Mouse (Mus musculus): Measurements from ENCODE around the gene Lcn11. TPM values are rescaled to one million over a fixed set of nuclear protein-coding genes. Genes with fewer than 3 reads are reported as not detected.

Lcn11 gene
- total and polyA plus RNA-seq, 3 experiments = not detected

Other genes with a start within 250 kb of the Lcn11 start
- 19.9 and 21.0 TPM in 2 replicates for gene Traf2, start 230.1 kb upstream of the Lcn11 start, total RNA-seq (2012; rRNA removed)
- 10 to 100 TPM in 1 of 2 experiments, not detected in 1; 28.3 TPM for gene Traf2, start 230.1 kb upstream of the Lcn11 start, polyA plus RNA-seq (2012; ENCODE audit: insufficient read depth in 1 of 2, insufficient read length in 2 of 2, low read depth in 1 of 2, low replicate concordance in 2 of 2, missing spikeins in 1 of 2)
- gene Edf1, start 219.2 kb upstream of the Lcn11 start, total RNA-seq (2012; rRNA removed) = 135 and 142 TPM in 2 replicates
- 100 to 1,000 TPM in 1 of 2 experiments, not detected in 1; 318 TPM for gene Edf1, start 219.2 kb upstream of the Lcn11 start, polyA plus RNA-seq (2012; ENCODE audit: insufficient read depth in 1 of 2, insufficient read length in 2 of 2, low read depth in 1 of 2, low replicate concordance in 2 of 2, missing spikeins in 1 of 2)
- 17.6 and 24.0 TPM in 2 replicates for gene Mamdc4, start 202.2 kb upstream of the Lcn11 start, total RNA-seq (2012; rRNA removed)
- 10 to 100 TPM in 1 of 2 experiments, not detected in 1; 21.6 TPM for gene Mamdc4, start 202.2 kb upstream of the Lcn11 start, polyA plus RNA-seq (2012; ENCODE audit: insufficient read depth in 1 of 2, insufficient read length in 2 of 2, low read depth in 1 of 2, low replicate concordance in 2 of 2, missing spikeins in 1 of 2)
- 34.7 and 47.0 TPM in 2 replicates for gene Phpt1, start 201.8 kb upstream of the Lcn11 start, total RNA-seq (2012; rRNA removed)
- gene Phpt1, start 201.8 kb upstream of the Lcn11 start, polyA plus RNA-seq (2012; ENCODE audit: insufficient read depth in 1 of 2, insufficient read length in 2 of 2, low read depth in 1 of 2, low replicate concordance in 2 of 2, missing spikeins in 1 of 2) = 10 to 100 TPM in 1 of 2 experiments, not detected in 1; 73.7 TPM
- 0.04 and 0.07 TPM in 2 replicates for gene Ajm1, start 195.3 kb upstream of the Lcn11 start, total RNA-seq (2012; rRNA removed)
- gene Ajm1, start 195.3 kb upstream of the Lcn11 start, polyA plus RNA-seq (2012; ENCODE audit: insufficient read depth in 1 of 2, insufficient read length in 2 of 2, low read depth in 1 of 2, low replicate concordance in 2 of 2, missing spikeins in 1 of 2) = under 1 TPM in 1 of 2 experiments, not detected in 1; 0.32 TPM
- gene Rabl6, start 168.5 kb upstream of the Lcn11 start, total RNA-seq (2012; rRNA removed) = 66.1 and 76.9 TPM in 2 replicates
- gene Rabl6, start 168.5 kb upstream of the Lcn11 start, polyA plus RNA-seq (2012; ENCODE audit: insufficient read depth in 1 of 2, insufficient read length in 2 of 2, low read depth in 1 of 2, low replicate concordance in 2 of 2, missing spikeins in 1 of 2) = 100 to 1,000 TPM in 1 of 2 experiments, 10 to 100 TPM in 1; 84.7 to 104 TPM
- gene Ccdc183, start 159.3 kb upstream of the Lcn11 start, total RNA-seq (2012; rRNA removed) = 0.04 TPM in 1 of 2 replicates, not detected in the other
- gene Ccdc183, start 159.3 kb upstream of the Lcn11 start, polyA plus RNA-seq (2012; ENCODE audit: insufficient read depth in 1 of 2, insufficient read length in 2 of 2, low read depth in 1 of 2, low replicate concordance in 2 of 2, missing spikeins in 1 of 2) = under 1 TPM in 1 of 2 experiments, not detected in 1; 0.26 TPM
- gene Tmem141, start 155.0 kb upstream of the Lcn11 start, total RNA-seq (2012; rRNA removed) = 10.9 and 11.9 TPM in 2 replicates
- 10 to 100 TPM in 1 of 2 experiments, not detected in 1; 25.3 TPM for gene Tmem141, start 155.0 kb upstream of the Lcn11 start, polyA plus RNA-seq (2012; ENCODE audit: insufficient read depth in 1 of 2, insufficient read length in 2 of 2, low read depth in 1 of 2, low replicate concordance in 2 of 2, missing spikeins in 1 of 2)
- not detected in 2 replicates for gene Fcna, start 149.0 kb upstream of the Lcn11 start, total RNA-seq (2012; rRNA removed)
- gene Fcna, start 149.0 kb upstream of the Lcn11 start, polyA plus RNA-seq (2012; ENCODE audit: insufficient read depth in 1 of 2, insufficient read length in 2 of 2, low read depth in 1 of 2, low replicate concordance in 2 of 2, missing spikeins in 1 of 2) = under 1 TPM in 1 of 2 experiments, not detected in 1; 0.21 TPM
- not detected in 2 replicates for gene Lcn8, start 123.9 kb upstream of the Lcn11 start, total RNA-seq (2012; rRNA removed)
- gene Lcn8, start 123.9 kb upstream of the Lcn11 start, polyA plus RNA-seq (2012; ENCODE audit: insufficient read depth in 1 of 2, insufficient read length in 2 of 2, low read depth in 1 of 2, low replicate concordance in 2 of 2, missing spikeins in 1 of 2) = not detected
- not detected in 2 replicates for gene Lcn5, start 119.1 kb upstream of the Lcn11 start, total RNA-seq (2012; rRNA removed)
- gene Lcn5, start 119.1 kb upstream of the Lcn11 start, polyA plus RNA-seq (2012; ENCODE audit: insufficient read depth in 1 of 2, insufficient read length in 2 of 2, low read depth in 1 of 2, low replicate concordance in 2 of 2, missing spikeins in 1 of 2) = not detected
- not detected in 2 replicates for gene Lcn6, start 100.2 kb upstream of the Lcn11 start, total RNA-seq (2012; rRNA removed)
- not detected for gene Lcn6, start 100.2 kb upstream of the Lcn11 start, polyA plus RNA-seq (2012; ENCODE audit: insufficient read depth in 1 of 2, insufficient read length in 2 of 2, low read depth in 1 of 2, low replicate concordance in 2 of 2, missing spikeins in 1 of 2)
- not detected in 2 replicates for gene Lcn10, start 94.3 kb upstream of the Lcn11 start, total RNA-seq (2012; rRNA removed)
- not detected for gene Lcn10, start 94.3 kb upstream of the Lcn11 start, polyA plus RNA-seq (2012; ENCODE audit: insufficient read depth in 1 of 2, insufficient read length in 2 of 2, low read depth in 1 of 2, low replicate concordance in 2 of 2, missing spikeins in 1 of 2)
- not detected in 2 replicates for gene Obp2a, start 77.0 kb upstream of the Lcn11 start, total RNA-seq (2012; rRNA removed)
- gene Obp2a, start 77.0 kb upstream of the Lcn11 start, polyA plus RNA-seq (2012; ENCODE audit: insufficient read depth in 1 of 2, insufficient read length in 2 of 2, low read depth in 1 of 2, low replicate concordance in 2 of 2, missing spikeins in 1 of 2) = not detected
- not detected in 2 replicates for gene Bmyc, start 70.3 kb upstream of the Lcn11 start, total RNA-seq (2012; rRNA removed)
- not detected for gene Bmyc, start 70.3 kb upstream of the Lcn11 start, polyA plus RNA-seq (2012; ENCODE audit: insufficient read depth in 1 of 2, insufficient read length in 2 of 2, low read depth in 1 of 2, low replicate concordance in 2 of 2, missing spikeins in 1 of 2)
- gene Obp2b, start 40.0 kb upstream of the Lcn11 start, total RNA-seq (2012; rRNA removed) = not detected in 2 replicates
- gene Obp2b, start 40.0 kb upstream of the Lcn11 start, polyA plus RNA-seq (2012; ENCODE audit: insufficient read depth in 1 of 2, insufficient read length in 2 of 2, low read depth in 1 of 2, low replicate concordance in 2 of 2, missing spikeins in 1 of 2) = not detected
- not detected in 2 replicates for gene Lcn3, start 11.4 kb upstream of the Lcn11 start, total RNA-seq (2012; rRNA removed)
- gene Lcn3, start 11.4 kb upstream of the Lcn11 start, polyA plus RNA-seq (2012; ENCODE audit: insufficient read depth in 1 of 2, insufficient read length in 2 of 2, low read depth in 1 of 2, low replicate concordance in 2 of 2, missing spikeins in 1 of 2) = not detected
- gene Gm13539, start 5.2 kb downstream of the Lcn11 start, total RNA-seq (2012; rRNA removed) = not detected in 2 replicates
- gene Gm13539, start 5.2 kb downstream of the Lcn11 start, polyA plus RNA-seq (2012; ENCODE audit: insufficient read depth in 1 of 2, insufficient read length in 2 of 2, low read depth in 1 of 2, low replicate concordance in 2 of 2, missing spikeins in 1 of 2) = not detected
- not detected in 2 replicates for gene Glt6d1, start 38.8 kb downstream of the Lcn11 start, total RNA-seq (2012; rRNA removed)
- not detected for gene Glt6d1, start 38.8 kb downstream of the Lcn11 start, polyA plus RNA-seq (2012; ENCODE audit: insufficient read depth in 1 of 2, insufficient read length in 2 of 2, low read depth in 1 of 2, low replicate concordance in 2 of 2, missing spikeins in 1 of 2)
- not detected in 2 replicates for gene Lcn9, start 46.1 kb downstream of the Lcn11 start, total RNA-seq (2012; rRNA removed)
- not detected for gene Lcn9, start 46.1 kb downstream of the Lcn11 start, polyA plus RNA-seq (2012; ENCODE audit: insufficient read depth in 1 of 2, insufficient read length in 2 of 2, low read depth in 1 of 2, low replicate concordance in 2 of 2, missing spikeins in 1 of 2)
- not detected in 2 replicates for gene Sohlh1, start 70.2 kb downstream of the Lcn11 start, total RNA-seq (2012; rRNA removed)
- not detected for gene Sohlh1, start 70.2 kb downstream of the Lcn11 start, polyA plus RNA-seq (2012; ENCODE audit: insufficient read depth in 1 of 2, insufficient read length in 2 of 2, low read depth in 1 of 2, low replicate concordance in 2 of 2, missing spikeins in 1 of 2)
- gene Kcnt1, start 86.7 kb downstream of the Lcn11 start, total RNA-seq (2012; rRNA removed) = not detected in 2 replicates
- gene Kcnt1, start 86.7 kb downstream of the Lcn11 start, polyA plus RNA-seq (2012; ENCODE audit: insufficient read depth in 1 of 2, insufficient read length in 2 of 2, low read depth in 1 of 2, low replicate concordance in 2 of 2, missing spikeins in 1 of 2) = not detected
- gene Camsap1, start 206.3 kb downstream of the Lcn11 start, total RNA-seq (2012; rRNA removed) = 19.5 and 24.2 TPM in 2 replicates
- gene Camsap1, start 206.3 kb downstream of the Lcn11 start, polyA plus RNA-seq (2012; ENCODE audit: insufficient read depth in 1 of 2, insufficient read length in 2 of 2, low read depth in 1 of 2, low replicate concordance in 2 of 2, missing spikeins in 1 of 2) = 10 to 100 TPM; 25.8 to 30.2 TPM
- gene Ubac1, start 244.7 kb downstream of the Lcn11 start, total RNA-seq (2012; rRNA removed) = 74.2 and 79.1 TPM in 2 replicates
- 10 to 100 TPM in 1 of 2 experiments, not detected in 1; 88.5 TPM for gene Ubac1, start 244.7 kb downstream of the Lcn11 start, polyA plus RNA-seq (2012; ENCODE audit: insufficient read depth in 1 of 2, insufficient read length in 2 of 2, low read depth in 1 of 2, low replicate concordance in 2 of 2, missing spikeins in 1 of 2)

All from MEL (cell line).